Mouse (Mus musculus) cerebellum, adult 9-11 months (tissue): ENCODE measurements around the gene Cdca4.

ENCODE experiments used
- DNase-seq: peaks from one replicate; pipeline ENCODE4 v3.0.0; 2022

The Cdca4 gene

DNA sequence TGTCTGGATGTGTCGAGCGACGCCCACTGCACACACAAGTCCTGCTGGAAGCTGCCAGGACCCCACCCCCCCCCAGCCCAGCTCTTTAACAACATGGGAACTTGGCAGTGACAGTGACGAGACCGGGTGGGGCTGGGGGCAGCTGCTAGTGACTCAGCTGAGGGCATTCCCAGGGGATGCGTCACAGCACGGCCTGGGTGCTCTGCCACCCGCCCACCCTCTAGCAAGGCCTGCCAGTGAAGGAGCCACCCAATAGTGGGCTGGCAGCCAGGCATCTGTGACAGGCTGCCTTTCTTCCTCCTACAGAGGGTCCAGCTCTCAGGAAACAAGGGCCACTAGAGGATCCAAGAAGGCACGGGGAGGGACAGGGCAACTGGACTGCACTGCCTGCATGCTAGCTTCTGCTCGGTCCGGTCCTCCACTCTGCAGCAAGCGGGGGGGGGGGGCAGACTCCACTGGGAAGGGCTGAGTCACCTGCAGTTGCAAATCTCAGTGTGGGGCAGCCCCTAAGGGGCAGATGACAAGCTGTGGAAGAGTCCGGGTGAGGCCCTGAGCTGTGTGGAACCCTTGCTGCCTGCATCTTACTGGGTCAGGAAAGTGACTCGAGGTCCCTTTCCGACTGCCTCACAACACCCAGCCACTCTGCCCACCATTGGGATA is 31.4 kb downstream of the Cdca4 start:
- DNase-seq = no peak

DNA sequence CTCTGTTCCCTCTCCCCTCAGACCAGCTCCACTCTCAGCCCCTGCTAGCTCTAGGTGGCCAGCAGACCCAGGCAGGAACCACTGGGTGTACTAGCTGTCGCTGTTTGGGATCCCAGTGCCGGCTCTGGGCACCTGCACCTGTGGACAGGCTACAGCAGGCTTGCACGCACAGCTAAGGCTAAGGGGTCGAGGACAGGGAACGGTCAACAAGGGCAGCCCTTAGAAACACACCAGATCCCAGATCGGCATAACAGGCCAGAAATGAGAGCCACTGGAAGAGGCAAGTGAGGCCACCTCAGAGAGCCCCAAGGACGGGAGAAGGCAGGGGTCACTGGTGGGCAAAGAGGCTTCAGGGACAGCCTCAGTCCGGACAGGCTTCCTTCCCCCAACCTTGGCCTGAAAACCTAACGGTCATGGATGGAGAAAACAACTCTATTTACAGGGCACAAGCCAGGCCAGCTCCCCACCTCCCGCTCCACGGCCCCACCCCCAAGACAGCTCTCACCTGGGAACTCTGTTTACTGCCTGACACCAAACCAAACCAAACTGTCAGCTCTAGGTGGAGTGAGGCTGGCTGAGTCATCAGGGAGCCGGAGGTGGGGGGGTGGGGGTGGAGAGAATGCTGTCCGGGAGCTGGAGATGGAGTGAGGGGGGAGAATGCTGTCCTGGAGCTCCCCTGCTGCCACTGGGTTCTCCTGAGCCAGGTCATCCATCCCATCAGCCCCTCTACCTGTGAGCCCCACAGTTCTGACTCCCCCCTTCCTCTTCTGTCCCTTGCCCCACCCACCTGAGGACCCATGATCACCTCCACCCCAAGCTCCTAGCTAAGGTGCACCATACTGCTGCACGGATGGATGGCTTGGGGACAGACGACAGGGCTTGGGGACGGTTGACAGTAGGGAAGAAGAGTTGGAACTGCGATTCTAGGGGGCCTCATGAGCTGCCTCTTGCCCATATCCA is 32.4 kb downstream of the Cdca4 start:
- DNase-seq = no peak

GRCm38 (mm10) chr12:112795466-112796104 is 33.6 kb downstream of the Cdca4 start:
- DNase-seq = no peak

DNA sequence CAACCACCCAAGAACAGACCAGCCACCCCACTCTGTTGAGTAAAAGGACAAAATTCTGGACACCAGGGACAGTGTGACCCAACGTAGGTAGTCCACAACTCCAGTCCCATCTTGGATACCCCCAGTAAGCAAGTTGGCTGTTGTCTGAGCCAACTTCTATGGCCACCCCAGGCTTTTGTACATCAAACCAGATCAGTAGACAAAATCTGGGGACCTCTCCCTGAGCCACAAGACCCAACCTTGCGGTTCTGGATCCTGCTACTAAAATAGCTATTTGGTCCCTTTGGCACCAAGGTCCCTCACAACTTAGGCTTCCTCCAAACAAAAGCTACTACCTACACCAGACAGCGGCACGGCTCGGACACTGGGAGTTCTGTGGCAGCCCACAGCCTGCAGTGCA is 34.2 kb downstream of the Cdca4 start:
- DNase-seq = no peak

DNA sequence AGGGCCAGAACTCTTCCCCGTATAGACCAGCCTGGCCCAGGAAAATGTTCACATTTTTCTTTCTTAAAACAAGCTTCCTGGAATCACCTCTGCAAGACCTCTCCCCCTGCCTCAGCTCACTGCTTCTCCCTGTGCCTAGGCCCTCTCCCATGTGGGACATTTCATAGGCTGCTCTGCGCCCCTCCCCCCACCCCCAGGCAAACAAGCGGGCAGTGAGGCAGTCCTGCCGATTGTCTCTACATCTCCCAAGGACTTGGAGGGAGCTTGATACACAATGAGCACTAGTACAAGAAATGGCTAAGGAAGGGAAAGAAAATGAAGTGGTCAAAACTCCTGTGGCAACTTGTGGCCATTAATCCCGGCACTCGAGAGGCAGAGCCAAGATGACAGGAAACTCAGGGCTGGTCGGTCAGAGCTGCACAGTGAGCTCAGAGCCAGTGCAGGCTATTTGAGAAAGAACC is 34.8 kb downstream of the Cdca4 start:
- no peak for DNase-seq

- DNase-seq = no peak
These were observed 35.4 kb downstream of the Cdca4 start for GRCm38 (mm10) chr12:112793601-112794355.

GRCm38 (mm10) chr12:112791026-112791425 is 38.2 kb downstream of the Cdca4 start:
- no peak for DNase-seq

GRCm38 (mm10) chr12:112774481-112774880 is 54.7 kb downstream of the Cdca4 start:
- no peak for DNase-seq

DNA sequence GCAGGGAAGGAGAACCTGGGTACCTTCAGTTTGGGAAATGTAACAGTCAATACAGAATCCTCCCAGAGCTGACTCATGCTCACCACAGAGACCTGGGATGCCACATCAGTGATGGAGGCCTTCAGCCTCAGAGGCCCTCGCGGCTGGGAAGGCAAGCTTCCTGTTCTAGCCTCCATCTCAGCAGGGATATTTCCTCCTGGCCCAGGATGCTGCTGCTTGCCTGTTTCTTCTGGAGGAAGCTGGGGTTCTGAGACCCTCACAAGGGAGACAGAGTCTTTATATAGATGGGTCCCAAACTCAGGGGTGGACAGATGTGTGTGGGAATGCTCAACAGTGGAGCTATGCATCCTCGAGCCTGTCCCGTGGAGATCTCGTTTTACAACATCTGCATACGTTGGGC is 55.2 kb downstream of the Cdca4 start:
- DNase-seq = no peak

GRCm38 (mm10) chr12:112773366-112773765 is 55.9 kb downstream of the Cdca4 start:
- no peak for DNase-seq

DNA sequence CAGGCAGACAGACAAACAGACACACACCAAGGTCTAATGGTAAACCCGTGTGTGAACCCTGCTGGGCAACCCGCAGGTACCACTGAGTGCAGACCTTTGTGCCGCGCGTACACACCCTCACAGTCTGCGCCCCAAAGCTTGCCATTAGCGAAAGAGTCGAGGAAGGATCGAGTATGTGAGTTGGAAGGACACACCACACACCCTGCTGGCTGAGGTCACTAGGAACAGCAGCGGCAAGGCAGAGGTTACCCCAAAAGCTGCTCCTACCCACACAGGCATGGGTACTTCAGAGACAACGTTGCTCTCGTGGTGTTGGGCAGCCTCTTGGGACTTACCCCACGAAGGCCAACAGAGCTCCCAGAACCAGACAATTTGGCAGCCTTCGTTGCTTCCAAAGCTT is 56.9 kb downstream of the Cdca4 start:
- no peak for DNase-seq

DNA sequence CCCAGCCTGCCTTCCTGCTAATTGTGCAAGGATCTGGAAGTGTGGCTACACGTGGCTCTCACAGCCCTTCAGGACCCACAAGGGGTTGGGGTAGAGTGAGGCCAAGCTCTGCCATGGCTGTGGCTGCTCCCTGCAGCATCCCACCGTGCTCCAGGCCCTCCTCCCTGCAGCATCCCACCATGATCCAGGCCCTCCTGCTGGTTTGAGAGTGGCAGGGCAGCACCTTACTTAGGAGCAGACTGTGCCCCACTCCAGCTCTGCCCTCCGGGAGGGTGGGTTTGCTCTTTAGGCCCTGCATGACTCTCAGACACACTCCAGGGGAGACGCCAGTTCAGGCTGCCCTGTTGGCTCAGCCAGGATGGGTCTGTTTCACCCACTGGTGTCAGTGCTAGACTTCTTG is 58.8 kb downstream of the Cdca4 start:
- no peak for DNase-seq
